Mouse (Mus musculus): Measurements from ENCODE around the gene 1700010B08Rik.

DNA sequence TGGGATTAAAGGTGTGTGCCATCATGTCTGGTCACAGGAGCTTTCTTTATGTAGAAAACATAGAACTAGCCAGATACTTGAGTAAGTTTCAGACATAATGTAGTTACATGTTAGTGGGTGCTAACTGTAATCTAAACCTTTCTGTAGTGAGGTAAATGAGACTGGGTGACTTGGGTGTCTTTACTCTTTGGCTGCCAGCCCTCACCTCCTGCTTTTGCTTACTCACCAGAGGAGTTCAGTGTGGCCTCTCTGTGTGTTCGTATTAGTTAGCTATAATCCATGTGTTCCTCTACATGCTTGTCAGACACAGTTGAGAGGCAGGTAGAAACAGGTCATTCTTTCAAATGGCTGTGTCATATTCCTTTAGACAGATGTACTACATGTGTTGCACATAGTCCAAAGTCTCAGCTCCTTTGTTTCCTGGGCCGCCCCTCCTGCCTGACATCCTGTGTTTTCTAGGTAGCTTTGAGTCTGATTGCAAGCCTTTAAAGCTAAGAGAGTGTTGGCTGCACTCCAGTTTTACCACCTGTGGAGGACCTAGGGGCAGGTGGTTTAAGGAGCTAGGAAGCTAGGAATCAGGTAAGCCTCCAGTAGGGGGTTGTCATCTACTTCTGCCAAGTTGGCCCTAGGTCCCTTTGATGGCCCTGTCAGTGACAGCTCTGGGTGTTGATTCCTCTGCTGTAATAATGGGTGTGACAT lies 29.9 kb downstream of the 1700010B08Rik start:
- TF ChIP-seq CTCF (IDR thresholded peaks at IDR 0.05; ENCODE audit: low read depth) (no peak), EP300 (IDR thresholded peaks at IDR 0.05; ENCODE audit: low read depth) (no peak)

All from liver, embryonic 14.5 days (tissue).